Mouse (Mus musculus) MEL-GATA-1-ER (cell line): Measurements from ENCODE around the gene Tapbp.
A peak's percentile ranks its signal among the peaks of the same experiment; 100 is the strongest.
"Not testable (repeated sequence)": the region's sequence is repeated elsewhere in the genome, so short reads cannot be mapped to it uniquely, and the experiment has no call there.

ENCODE experiments used
- DNase-seq: peaks from one replicate; pipeline ENCODE4 v3.0.0-alpha.2; 2012; ENCODE audit warnings: low read depth; ENCODE audit errors: extremely low read depth

The Tapbp gene

DNA sequence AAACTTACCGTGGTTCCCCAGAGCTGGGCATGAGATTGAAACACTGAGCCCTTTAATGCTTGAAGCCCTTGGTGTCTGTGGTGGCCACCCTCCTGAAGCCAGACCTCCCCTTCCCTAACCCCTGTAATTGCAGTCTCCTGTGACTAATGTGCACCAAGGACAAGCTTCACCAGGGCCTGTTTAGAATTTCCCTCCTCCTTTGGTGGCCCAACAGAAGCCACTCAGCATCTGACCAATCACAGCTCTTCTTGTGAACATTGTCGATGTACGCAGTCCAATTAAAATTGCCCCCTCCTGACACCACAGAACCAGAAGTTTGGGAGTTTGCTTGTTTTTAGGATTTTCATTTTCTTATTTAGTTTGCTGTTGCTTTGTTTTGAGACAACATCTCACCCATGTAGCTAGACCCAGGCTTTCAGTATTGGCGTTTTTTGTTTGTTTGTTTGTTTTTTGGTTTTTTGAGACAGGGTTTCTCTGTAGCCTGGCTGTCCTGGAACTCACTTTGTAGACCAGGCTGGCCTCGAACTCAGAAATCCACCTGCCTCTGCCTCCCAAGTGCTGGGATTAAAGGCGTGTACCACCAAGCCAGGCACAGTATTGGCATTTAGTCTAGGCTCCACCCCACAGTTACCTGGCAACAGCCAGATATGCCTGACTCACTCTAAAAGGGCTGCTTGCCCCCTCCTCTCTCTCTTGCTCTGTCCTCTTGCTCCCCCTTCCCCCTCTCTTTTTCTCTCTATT is 11.6 kb upstream of the Tapbp start:
- not testable (repeated sequence) for DNase-seq

- not testable (repeated sequence) for DNase-seq
These were observed 10.9 kb upstream of the Tapbp start, which contains the start of gene Platr17 for GRCm38 (mm10) chr17:33904835-33905234. Platr17 (plus strand) TSS chr17:33905135.

DNA sequence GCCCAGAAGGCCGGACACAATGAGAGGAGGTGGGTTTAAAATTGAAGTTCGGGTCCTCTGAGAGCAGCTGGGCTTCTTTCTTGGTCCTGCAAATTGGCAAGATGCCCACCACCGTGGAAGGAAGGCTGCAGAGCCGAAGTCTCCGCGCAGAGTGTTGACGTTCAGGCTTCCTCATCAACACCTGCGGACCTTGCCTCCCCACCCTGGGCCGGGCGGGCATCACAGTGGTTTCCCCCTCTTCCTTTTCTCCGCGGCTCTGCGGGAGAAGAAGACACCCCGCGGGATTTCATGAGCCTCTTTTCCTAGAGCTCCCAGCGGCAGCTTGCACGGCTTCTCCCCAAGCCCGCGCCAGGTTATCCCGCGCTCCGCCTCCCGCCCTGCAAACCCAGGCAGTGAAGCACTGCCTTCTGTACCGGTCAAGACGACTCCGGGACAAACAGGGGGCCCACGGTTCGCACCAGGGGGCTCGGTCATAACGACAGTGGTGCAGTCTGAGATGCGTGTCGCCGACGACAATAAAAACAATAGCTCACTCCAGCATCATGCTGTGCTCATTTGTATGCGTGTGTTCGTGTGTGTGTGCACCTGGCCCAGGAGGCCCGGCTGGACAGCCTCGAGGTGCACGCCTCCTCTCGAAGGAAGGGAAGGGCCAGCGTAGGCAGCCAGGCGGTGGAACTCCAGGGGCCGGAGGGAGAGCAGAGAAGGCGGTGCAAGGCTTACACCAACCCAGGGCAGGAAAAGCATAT is 7.2 kb upstream of the Tapbp start:
- no peak for DNase-seq

- peak; percentile 92 for DNase-seq
These were observed 6.4 kb upstream of the Tapbp start, which contains the start of gene Daxx for GRCm38 (mm10) chr17:33909077-33909868. Daxx (plus strand) TSS chr17:33909414.

DNA sequence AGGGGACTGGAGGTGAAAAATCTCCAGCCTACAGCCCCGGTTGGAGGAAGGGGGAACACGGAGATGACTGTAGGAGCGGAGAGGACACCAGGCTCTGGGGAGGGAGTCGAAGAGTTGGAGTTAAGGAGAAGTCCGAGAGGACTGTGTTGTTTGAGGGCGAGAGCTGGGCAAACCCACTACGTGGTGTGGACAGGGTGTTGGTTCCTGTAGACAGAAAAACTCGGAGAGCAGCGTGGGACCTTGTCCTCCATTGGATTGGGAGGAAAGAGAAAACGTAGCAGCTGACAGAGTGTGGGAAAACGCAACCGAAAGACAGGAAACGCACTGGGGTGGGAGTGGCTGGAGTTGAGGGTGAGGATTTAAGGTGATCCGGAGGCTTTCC is 5.8 kb upstream of the Tapbp start:
- DNase-seq, result no peak

GRCm38 (mm10) chr17:33910346-33911051 is 5.2 kb upstream of the Tapbp start:
- DNase-seq, result no peak

GRCm38 (mm10) chr17:33911052-33911812 is 4.5 kb upstream of the Tapbp start:
- no peak for DNase-seq

- DNase-seq, result no peak
These were observed 3.8 kb upstream of the Tapbp start for GRCm38 (mm10) chr17:33911813-33912414.

DNA sequence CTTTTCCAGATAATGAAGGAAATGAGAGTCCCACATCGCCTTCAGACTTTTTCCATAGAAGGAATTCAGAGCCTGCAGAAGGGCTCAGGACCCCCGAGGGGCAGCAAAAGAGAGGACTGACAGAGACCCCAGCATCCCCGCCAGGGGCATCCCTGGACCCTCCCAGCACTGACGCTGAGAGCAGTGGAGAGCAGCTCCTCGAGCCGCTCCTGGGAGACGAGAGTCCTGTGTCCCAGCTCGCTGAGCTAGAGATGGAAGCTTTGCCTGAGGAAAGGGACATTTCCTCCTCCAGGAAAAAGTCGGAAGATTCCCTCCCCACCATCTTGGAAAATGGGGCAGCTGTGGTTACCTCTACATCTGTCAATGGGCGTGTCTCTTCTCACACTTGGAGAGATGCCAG is 2.4 kb upstream of the Tapbp start:
- no peak for DNase-seq

DNA sequence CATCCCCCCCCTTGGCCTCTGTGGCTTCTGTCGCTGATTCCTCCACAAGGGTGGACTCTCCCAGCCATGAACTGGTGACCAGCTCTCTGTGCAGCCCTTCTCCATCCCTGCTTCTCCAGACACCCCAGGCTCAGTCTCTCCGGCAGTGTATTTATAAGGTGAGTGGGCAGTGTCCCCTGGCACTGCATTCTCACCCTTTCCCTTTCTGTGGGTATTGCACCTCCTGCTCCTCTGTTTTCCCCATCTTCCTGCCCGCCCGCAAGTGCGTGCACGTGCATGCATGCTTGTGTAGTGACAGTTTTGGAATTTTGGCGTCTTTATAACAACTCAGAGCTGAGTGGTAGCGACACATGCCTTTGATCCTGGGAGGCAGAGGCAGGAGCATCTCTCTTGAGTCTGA is 1.8 kb upstream of the Tapbp start:
- no peak for DNase-seq

DNA sequence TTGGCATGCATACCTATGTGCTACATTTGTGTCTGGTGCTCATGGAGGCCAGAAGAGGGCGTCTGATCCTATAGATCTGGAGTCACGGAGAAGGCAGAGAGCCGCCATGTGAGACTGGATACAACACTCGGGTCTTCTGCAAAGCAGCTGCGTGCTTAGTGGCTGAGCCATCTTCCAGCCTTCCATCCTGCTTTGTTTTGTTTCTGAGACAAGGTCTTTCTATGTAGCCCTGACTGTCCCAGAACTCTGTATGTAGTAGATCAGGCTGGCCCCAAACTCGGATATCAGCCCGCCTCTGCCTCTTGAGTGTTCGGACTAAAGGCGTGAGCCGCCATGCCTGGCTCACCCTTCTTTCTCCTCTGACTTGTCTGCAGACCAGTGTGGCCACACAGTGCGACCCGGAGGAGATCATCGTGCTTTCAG is 719 bp upstream of the Tapbp start:
- DNase-seq, result no peak

- DNase-seq, result no peak
These were observed 595 bp downstream of the Tapbp start for GRCm38 (mm10) chr17:33916294-33916693.

GRCm38 (mm10) chr17:33916847-33917655 is 1.4 kb downstream of the Tapbp start:
- no peak for DNase-seq

DNA sequence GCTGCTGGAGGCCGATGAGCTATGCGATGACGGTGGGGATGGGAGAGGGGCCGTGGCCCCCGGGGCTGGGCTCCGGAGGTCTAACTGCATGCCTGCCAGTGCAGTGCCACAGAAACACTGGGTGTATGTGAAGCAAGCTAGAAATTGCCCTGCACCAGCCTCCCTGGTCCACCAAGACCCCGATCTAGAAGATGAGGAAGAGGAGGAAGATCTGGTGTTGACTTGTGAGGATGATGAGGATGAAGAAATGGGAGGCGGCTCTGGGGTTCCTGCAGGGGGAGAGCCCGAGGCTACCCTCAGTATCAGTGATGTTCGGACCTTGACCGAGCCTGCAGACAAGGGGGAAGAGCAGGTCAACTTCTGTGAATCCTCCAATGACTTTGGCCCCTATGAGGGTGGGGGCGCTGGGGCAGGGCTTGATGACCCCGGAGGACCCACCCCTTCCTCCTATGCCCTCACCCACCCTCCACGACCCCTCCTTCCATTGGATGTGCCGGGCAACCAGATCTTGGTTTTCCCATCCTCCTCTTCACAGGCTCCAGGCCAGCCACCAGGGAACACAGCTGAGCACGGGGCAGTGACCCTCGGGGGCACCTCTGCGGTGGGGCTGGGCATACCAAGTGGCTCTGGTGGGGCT is 2.1 kb downstream of the Tapbp start:
- no peak for DNase-seq

DNA sequence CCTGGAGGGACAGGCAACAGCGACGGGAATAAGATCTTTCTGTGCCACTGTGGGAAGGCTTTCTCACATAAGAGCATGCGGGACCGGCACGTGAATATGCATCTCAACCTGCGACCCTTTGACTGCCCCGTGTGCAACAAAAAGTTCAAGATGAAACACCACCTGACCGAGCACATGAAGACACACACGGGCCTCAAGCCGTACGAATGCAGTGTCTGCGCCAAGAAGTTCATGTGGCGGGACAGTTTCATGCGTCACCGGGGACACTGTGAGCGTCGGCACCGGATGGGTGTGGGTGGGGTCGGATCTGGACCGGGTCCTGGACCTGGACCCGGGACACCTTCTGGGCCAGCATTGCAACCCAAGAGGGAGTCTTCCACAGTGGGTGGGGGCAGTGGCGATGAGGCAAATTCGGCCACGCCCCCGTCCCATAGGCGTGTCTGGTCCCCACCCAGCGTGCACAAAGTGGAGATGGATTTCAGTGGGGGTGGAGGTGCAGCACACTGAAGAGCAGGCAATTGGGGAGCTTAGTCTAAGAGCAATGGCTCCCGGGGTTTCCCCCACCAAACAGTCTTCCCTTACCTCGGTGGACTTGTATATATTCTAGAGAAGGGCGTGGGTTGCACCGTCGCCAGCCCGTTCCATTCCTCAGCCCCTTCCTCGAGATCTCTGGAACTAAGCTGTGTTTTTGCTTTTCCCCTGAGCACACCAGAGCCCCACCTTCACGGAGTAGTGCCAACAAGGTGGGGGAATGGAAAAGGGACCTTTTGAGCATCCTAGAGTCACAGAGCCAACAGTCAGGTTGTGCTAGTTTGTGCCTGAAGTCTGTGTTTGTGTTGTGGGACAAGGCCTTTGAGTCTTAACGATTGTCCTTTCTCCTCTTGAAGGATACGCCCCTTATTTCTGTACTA is 2.8 kb downstream of the Tapbp start:
- no peak for DNase-seq

DNA sequence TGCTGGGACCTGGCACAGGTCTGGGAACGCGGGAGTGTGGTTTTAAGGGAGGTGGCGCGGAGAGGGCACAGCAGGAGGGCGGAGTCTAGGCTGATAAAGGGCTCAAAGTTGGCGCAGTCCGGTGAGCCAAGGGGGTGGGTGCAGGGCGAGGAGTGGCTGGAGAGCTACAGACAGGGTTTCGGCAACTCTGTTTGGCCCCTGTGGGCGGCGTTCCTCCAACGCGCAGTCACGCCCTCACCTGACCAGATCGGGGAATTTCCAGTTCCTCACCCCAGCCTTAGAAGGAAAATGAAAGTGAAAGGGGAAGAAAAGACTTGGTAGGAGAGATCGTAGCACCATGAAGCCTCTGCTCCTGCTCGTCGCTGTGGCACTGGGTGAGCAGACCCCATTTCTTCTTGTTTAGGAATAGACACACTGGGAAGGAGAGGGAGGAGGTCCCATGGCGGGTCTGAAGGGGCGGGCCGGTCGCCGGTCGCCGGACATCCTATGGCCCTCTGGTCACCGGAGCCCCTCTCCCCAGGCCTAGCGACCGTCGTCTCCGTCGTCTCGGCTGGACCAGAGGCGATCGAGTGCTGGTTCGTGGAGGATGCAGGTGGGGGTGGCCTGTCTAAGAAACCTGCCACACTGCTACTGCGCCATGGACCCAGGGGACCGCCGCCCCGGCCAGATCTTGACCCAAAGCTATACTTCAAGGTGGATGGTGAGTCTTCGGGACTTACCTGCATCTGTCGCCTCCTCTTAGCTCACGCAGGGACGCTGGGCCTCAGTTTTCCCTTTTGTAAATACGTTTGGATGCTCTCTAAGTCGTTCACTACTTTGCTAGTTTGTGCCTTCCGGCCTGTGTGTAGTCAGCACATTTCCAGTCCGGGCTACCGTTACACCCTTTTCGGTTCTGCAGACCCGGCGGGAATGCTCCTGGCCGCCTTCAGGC is 3.9 kb downstream of the Tapbp start:
- DNase-seq, result peak; percentile 77
